20 mouse cellular contexts compared by ENCODE assay signal in genomic region chr2:57283791-57284190, GRCm38 (mm10). TPM values are rescaled to one million over a fixed set of nuclear protein-coding genes. Genes with fewer than 3 reads are reported as not detected.
DNase-seq lines count a peak whose midpoint lies in the region; ATAC-seq and TF ChIP-seq lines count a peak whose summit lies in the region.
"Had no signal": no experiment of that assay in that cellular context is flagged by ENCODE, and none has a peak within 500 bp of the region (broad histone marks: within the 10 kb centered on the region; RNA-seq: fewer than 3 reads in every experiment).

No protein-coding gene starts in this region.

- H3K9ac ChIP-seq in forebrain, embryonic 11.5 days (ENCODE audit: low read length) = no peak overlapping the region
- no peak overlapping the region for H3K9ac ChIP-seq in forebrain, embryonic 13.5 days
- no peak overlapping the region for H3K9ac ChIP-seq in forebrain, embryonic 16.5 days (replicated peaks; ENCODE audit: low read depth, low read length)
- H3K9ac ChIP-seq: heart, embryonic 13.5 days; hindbrain, embryonic 14.5 days had no signal

- no peaks in the 10 kb centered on the region for H3K27me3 ChIP-seq in forebrain, embryonic 11.5 days (ENCODE audit: control insufficient read depth, insufficient read depth, low read length)
- H3K27me3 ChIP-seq in forebrain, embryonic 10.5 days (ENCODE audit: poor library complexity, severe bottlenecking) = no peaks in the 10 kb centered on the region
- no peaks in the 10 kb centered on the region for H3K27me3 ChIP-seq in forebrain, embryonic 13.5 days
- H3K27me3 ChIP-seq in forebrain, embryonic 16.5 days (replicated peaks; ENCODE audit: control insufficient read depth, insufficient read depth, low read length) = no peaks in the 10 kb centered on the region
- H3K27me3 ChIP-seq: heart, embryonic 13.5 days had no signal

- ATAC-seq in forebrain, embryonic 11.5 days (replicated peaks; ENCODE audit: low FRiP score) = 0 out of 2 replicates have a peak, but pooled peaks have one; percentile 50
- peak; percentile 84 for ATAC-seq in forebrain, embryonic 13.5 days
- ATAC-seq in forebrain, embryonic 16.5 days = peak; percentile 84
- ATAC-seq: activated CD4-positive, CD25-positive, alpha-beta regulatory T cell, adult 4 months; hindbrain, postnatal 0 days; inflammation-experienced regulatory T-cells, adult 6 months; intestine, postnatal 0 days had no signal

- no peak overlapping the region for H3K4me3 ChIP-seq in forebrain, embryonic 11.5 days (ENCODE audit: low read depth, low read length)
- no peak overlapping the region for H3K4me3 ChIP-seq in forebrain, embryonic 10.5 days
- H3K4me3 ChIP-seq in forebrain, embryonic 13.5 days = no peak overlapping the region
- peak overlapping the region; percentile 7; the same call in 1 of the 2 replicates for H3K4me3 ChIP-seq in forebrain, embryonic 16.5 days (replicated peaks; ENCODE audit: low read length)
- no peak overlapping the region; the same call in 1 of the 2 replicates for H3K4me3 ChIP-seq in layer of hippocampus, adult 2 months
- H3K4me3 ChIP-seq: heart, adult 2 months; heart, embryonic 10.5 days; heart, embryonic 13.5 days had no signal

- 81% methylated on average over 7 of the region's 7 CpGs for WGBS in forebrain, embryonic 11.5 days
- 94% methylated on average over 7 of the region's 7 CpGs for WGBS in forebrain, embryonic 10.5 days
- WGBS in forebrain, embryonic 13.5 days = 34% methylated on average over 7 of the region's 7 CpGs
- WGBS in forebrain, embryonic 16.5 days = 31% methylated on average over 7 of the region's 7 CpGs

- no peaks in the 10 kb centered on the region for H3K9me3 ChIP-seq in forebrain, embryonic 11.5 days (ENCODE audit: control insufficient read depth, low read length)
- peaks cover 11% of the 10 kb centered on the region; the same call in 1 of the 2 replicates for H3K9me3 ChIP-seq in forebrain, embryonic 10.5 days
- H3K9me3 ChIP-seq in forebrain, embryonic 13.5 days (replicated peaks) = no peaks in the 10 kb centered on the region
- H3K9me3 ChIP-seq in forebrain, embryonic 16.5 days (ENCODE audit: control insufficient read depth, low read length) = no peaks in the 10 kb centered on the region
- H3K9me3 ChIP-seq: heart, embryonic 10.5 days; heart, embryonic 13.5 days had no signal

- no peaks in the 10 kb centered on the region for H3K4me1 ChIP-seq in forebrain, embryonic 11.5 days (replicated peaks; ENCODE audit: control insufficient read depth, insufficient read depth, low read length)
- H3K4me1 ChIP-seq in forebrain, embryonic 10.5 days = peaks cover 25% of the 10 kb centered on the region
- H3K4me1 ChIP-seq in forebrain, embryonic 13.5 days = peaks cover 28% of the 10 kb centered on the region
- peaks cover 17% of the 10 kb centered on the region for H3K4me1 ChIP-seq in forebrain, embryonic 16.5 days (replicated peaks; ENCODE audit: control insufficient read depth, insufficient read depth, low read length)
- H3K4me1 ChIP-seq: heart, embryonic 10.5 days had no signal

- no peak overlapping the region for H3K27ac ChIP-seq in forebrain, embryonic 11.5 days (ENCODE audit: low read depth, low read length)
- H3K27ac ChIP-seq in forebrain, embryonic 10.5 days = no peak overlapping the region
- H3K27ac ChIP-seq in forebrain, embryonic 13.5 days = peak overlapping the region; percentile 17; the same call in 1 of the 2 replicates
- H3K27ac ChIP-seq in forebrain, embryonic 16.5 days (ENCODE audit: low read length) = no peak overlapping the region
- no peak overlapping the region for H3K27ac ChIP-seq in layer of hippocampus, adult 2 months
- H3K27ac ChIP-seq: heart, adult 2 months; heart, embryonic 10.5 days; heart, embryonic 13.5 days; hindbrain, embryonic 14.5 days; hindbrain, postnatal 0 days had no signal

- H3K4me2 ChIP-seq in forebrain, embryonic 11.5 days (ENCODE audit: low read depth, low read length, severe bottlenecking) = no peak overlapping the region
- H3K4me2 ChIP-seq in forebrain, embryonic 13.5 days = peak overlapping the region; percentile 6; the same call in 1 of the 2 replicates
- peak overlapping the region; percentile 38 for H3K4me2 ChIP-seq in forebrain, embryonic 16.5 days (ENCODE audit: low read length)
- H3K4me2 ChIP-seq: heart, embryonic 13.5 days; hindbrain, embryonic 14.5 days had no signal

- TF ChIP-seq CTCF in layer of hippocampus, adult 2 months (conservative IDR thresholded peaks at IDR 0.05) = no peak

- DNase-seq in forebrain, embryonic 11.5 days (ENCODE audit: low spot score) = no peak
- no peak for DNase-seq in forebrain, embryonic 10.5 days (ENCODE audit: extremely low spot score, low spot score)
- peak; percentile 58 for DNase-seq in retina, postnatal 1 day
- no peak for DNase-seq in right cerebral cortex, postnatal 14 days
- no peak for DNase-seq in thymus, postnatal 10 days (ENCODE audit: low spot score in 2 of 2)
- DNase-seq in layer of hippocampus, adult 2 months (ENCODE audit: low spot score in 2 of 2) = no peak
- DNase-seq: adrenal gland, postnatal 14 days; gastrocnemius, postnatal 25 days; heart, adult 2 months; heart, postnatal 14 days; heart, postnatal 4 days had no signal

- no peaks in the 10 kb centered on the region; the same call in 1 of the 2 replicates for H3K36me3 ChIP-seq in forebrain, embryonic 11.5 days (ENCODE audit: control insufficient read depth, insufficient read depth, low read length)
- peaks cover 28% of the 10 kb centered on the region for H3K36me3 ChIP-seq in forebrain, embryonic 10.5 days (replicated peaks)
- no peaks in the 10 kb centered on the region for H3K36me3 ChIP-seq in forebrain, embryonic 13.5 days (ENCODE audit: poor library complexity, severe bottlenecking)
- H3K36me3 ChIP-seq in forebrain, embryonic 16.5 days (ENCODE audit: control insufficient read depth, insufficient read depth) = no peaks in the 10 kb centered on the region
- H3K36me3 ChIP-seq: heart, embryonic 10.5 days; heart, embryonic 13.5 days had no signal

RNA-seq across cellular contexts. Expression of gene Gpd2, which starts 46.4 kb away (rescaled TPM):
- polyA plus RNA-seq in forebrain, embryonic 11.5 days (2014; fragmentation: Nextera tagmentation; extraction: Ambion mirVana) = 29.0 and 29.4 TPM in 2 replicates
- polyA plus RNA-seq in forebrain, embryonic 10.5 days (2016; fragmentation: Nextera tagmentation; extraction: Ambion mirVana) = 37.5 and 39.5 TPM in 2 replicates
- polyA plus RNA-seq in forebrain, embryonic 13.5 days (2015; fragmentation: Nextera tagmentation; extraction: Ambion mirVana) = 20.3 and 22.1 TPM in 2 replicates
- polyA plus RNA-seq in forebrain, embryonic 16.5 days (2015; fragmentation: Nextera tagmentation; extraction: Ambion mirVana) = 28.5 and 31.2 TPM in 2 replicates
- 100 to 1,000 TPM; 122 to 138 TPM for total RNA-seq in layer of hippocampus, adult 2 months (2021)
